24 mouse cellular contexts compared by ENCODE assay signal in genomic region chr4:40184470-40184869, GRCm38 (mm10).
"Had no signal": no experiment of that assay in that cellular context is flagged by ENCODE, and none has a peak within 500 bp of the region (broad histone marks: within the 10 kb centered on the region; RNA-seq: fewer than 3 reads in every experiment).

No protein-coding gene starts in this region.

- H3K4me3 ChIP-seq: heart, adult 2 months; heart, embryonic 13.5 days; heart, embryonic 15.5 days; hindbrain, embryonic 12.5 days; intestine, embryonic 15.5 days; layer of hippocampus, adult 2 months; left cerebral cortex, adult 2 months; limb, embryonic 10.5 days; limb, embryonic 12.5 days; liver, embryonic 13.5 days; liver, embryonic 15.5 days had no signal

- H3K9me3 ChIP-seq: heart, embryonic 13.5 days; heart, embryonic 15.5 days; hindbrain, embryonic 12.5 days; intestine, embryonic 15.5 days; limb, embryonic 10.5 days; limb, embryonic 12.5 days; liver, embryonic 13.5 days; liver, embryonic 15.5 days had no signal

- H3K4me2 ChIP-seq: heart, embryonic 11.5 days; heart, embryonic 13.5 days; heart, embryonic 15.5 days; hindbrain, embryonic 12.5 days; hindbrain, embryonic 14.5 days; intestine, embryonic 15.5 days; limb, embryonic 12.5 days; liver, embryonic 13.5 days; liver, embryonic 15.5 days had no signal

- H3K4me1 ChIP-seq: heart, embryonic 13.5 days; heart, embryonic 15.5 days; hindbrain, embryonic 12.5 days; intestine, embryonic 15.5 days; limb, embryonic 10.5 days; limb, embryonic 12.5 days had no signal

- H3K27ac ChIP-seq: heart, adult 2 months; heart, embryonic 13.5 days; heart, embryonic 15.5 days; hindbrain, embryonic 12.5 days; hindbrain, embryonic 14.5 days; intestine, embryonic 15.5 days; layer of hippocampus, adult 2 months; left cerebral cortex, adult 2 months; limb, embryonic 10.5 days; limb, embryonic 12.5 days; liver, embryonic 13.5 days; liver, embryonic 15.5 days had no signal

- H3K27me3 ChIP-seq: heart, embryonic 13.5 days; heart, embryonic 15.5 days; hindbrain, embryonic 12.5 days; intestine, embryonic 15.5 days; limb, embryonic 12.5 days; liver, embryonic 13.5 days; liver, embryonic 15.5 days had no signal

- DNase-seq: forebrain, postnatal 0 days; gastrocnemius, postnatal 14 days; gastrocnemius, postnatal 36 days; heart, adult 11 months; heart, adult 2 months; heart, postnatal 14 days; heart, postnatal 36 days; kidney, postnatal 4 days; liver; liver, embryonic 13.5 days had no signal

- ATAC-seq: forebrain, postnatal 0 days; hindbrain, embryonic 16.5 days; inflammation-experienced regulatory T-cells, adult 6 months; intestine, embryonic 15.5 days; intestine, postnatal 0 days had no signal

- H3K9ac ChIP-seq: forebrain, postnatal 0 days; heart, embryonic 13.5 days; heart, embryonic 15.5 days; hindbrain, embryonic 12.5 days; hindbrain, embryonic 14.5 days; intestine, embryonic 15.5 days; limb, embryonic 12.5 days; liver, embryonic 13.5 days; liver, embryonic 15.5 days had no signal
